15 mouse cellular contexts compared by ENCODE assay signal in the genomic region with DNA sequence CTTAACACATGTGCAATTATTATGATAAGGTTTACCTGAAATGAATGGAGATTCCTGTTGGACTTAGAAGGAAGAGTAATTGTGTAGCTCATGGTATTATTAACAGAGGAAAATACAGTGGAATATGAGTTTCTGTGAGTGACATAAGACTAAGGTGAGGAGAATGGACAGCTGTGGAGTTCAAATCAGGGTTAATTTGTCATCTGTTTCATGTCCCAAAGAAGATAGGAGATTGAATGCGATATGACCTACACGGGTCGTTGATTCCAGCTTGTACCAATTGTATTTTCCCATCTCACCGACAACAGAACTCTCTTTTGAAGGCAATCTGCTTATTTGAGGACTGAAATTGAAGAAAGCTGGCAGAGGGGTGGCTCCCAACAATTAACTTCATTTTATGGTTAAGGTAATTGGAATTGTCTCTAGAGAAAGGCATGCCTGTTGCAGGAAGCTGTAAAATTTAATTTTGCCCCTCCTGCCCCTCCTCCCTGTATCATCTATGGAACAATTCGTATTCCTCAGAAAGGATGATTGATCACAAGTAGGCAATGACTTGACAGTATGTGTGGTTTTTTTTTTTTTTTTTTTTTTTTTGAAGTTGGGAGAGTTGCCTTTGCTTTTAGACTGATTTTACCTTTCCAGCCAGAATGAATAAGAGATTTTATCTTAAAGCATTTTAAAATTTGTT.
"Had no signal": no experiment of that assay in that cellular context is flagged by ENCODE, and none has a peak within 500 bp of the region (broad histone marks: within the 10 kb centered on the region; RNA-seq: fewer than 3 reads in every experiment).

No protein-coding gene starts in this region.

- H3K4me1 ChIP-seq: limb, embryonic 10.5 days; liver, embryonic 15.5 days had no signal

- DNase-seq: kidney, adult 9 months; kidney, postnatal 10 days; kidney, postnatal 4 days; lung, adult 2 months; lung, postnatal 36 days; right cerebral cortex, adult 18-20 months; right cerebral cortex, postnatal 25 days; thymus, postnatal 36 days had no signal

- H3K27me3 ChIP-seq: liver, embryonic 15.5 days had no signal

- H3K9ac ChIP-seq: liver, embryonic 15.5 days had no signal

- H3K9me3 ChIP-seq: limb, embryonic 10.5 days; liver, embryonic 15.5 days had no signal

- H3K4me2 ChIP-seq: liver, embryonic 11.5 days; liver, embryonic 15.5 days had no signal

- H3K27ac ChIP-seq: layer of hippocampus, adult 2 months; left cerebral cortex, adult 2 months; limb, embryonic 10.5 days; liver, embryonic 15.5 days had no signal

- ATAC-seq: lung, postnatal 0 days; midbrain, embryonic 16.5 days had no signal

- H3K36me3 ChIP-seq: limb, embryonic 10.5 days; liver, embryonic 15.5 days had no signal

- H3K4me3 ChIP-seq: layer of hippocampus, adult 2 months; left cerebral cortex, adult 2 months; limb, embryonic 10.5 days; liver, embryonic 15.5 days had no signal
